Mouse (Mus musculus) kidney, adult 8-10 months (tissue): ENCODE results near the gene Csad.

Experiments used
- DNase-seq, 2 experiments: peaks; one replicate each; pipeline ENCODE4 v3.0.0; 2022

Gene Csad

GRCm38 (mm10) chr15:102204674-102205505 is at the start of gene Csad:
TSS of gene Csad (minus strand) at chr15:102204724.
- no peak for DNase-seq

GRCm38 (mm10) chr15:102250521-102250920 is 46.0 kb upstream of the Csad start:
- DNase-seq = no peak

- DNase-seq = no peak
Measured at GRCm38 (mm10) chr15:102249967-102250366, 45.4 kb upstream of the Csad start.

DNA sequence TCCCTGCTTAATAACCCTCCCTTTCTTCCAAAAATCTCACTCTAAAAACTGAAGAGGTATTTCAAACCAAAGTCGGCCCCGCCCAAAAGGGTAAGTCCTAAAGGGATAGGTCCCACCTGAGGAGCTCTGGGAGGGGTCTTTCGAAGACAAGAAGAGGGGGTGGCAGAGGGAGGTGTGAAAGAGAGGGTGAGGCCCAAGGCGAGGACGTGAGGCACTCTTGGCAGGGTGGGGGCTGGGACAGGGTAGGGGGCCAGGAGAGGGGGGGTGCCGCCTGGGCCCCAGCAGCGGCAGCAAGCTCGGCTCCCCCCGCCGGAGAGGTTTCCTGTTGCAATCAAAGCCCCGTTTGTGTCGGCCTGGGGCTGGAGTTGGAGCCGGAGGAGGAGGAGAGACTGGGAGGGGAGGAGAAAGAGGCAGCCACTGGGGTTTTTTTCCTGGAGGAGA is 44.7 kb upstream of the Csad start:
- DNase-seq = no peak

DNA sequence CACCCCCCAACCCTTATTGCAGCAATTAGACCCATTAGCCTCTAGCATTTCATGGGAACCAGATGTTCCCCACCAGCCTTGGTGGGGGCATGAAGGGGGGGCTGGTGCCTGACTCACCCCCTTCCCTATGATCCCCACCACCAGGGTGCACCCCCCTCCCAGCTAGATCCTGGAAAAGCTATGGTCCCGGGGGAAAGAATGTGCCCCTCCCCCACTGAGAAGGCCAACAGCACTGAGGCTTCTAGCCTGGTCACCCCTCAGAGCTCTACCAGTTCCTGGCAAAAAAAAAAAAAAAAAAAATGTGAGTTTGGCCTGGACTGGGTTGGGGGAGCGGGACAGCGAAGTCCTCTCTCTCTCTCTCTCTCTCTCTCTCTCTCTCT is 44.3 kb upstream of the Csad start:
- DNase-seq = no peak

DNA sequence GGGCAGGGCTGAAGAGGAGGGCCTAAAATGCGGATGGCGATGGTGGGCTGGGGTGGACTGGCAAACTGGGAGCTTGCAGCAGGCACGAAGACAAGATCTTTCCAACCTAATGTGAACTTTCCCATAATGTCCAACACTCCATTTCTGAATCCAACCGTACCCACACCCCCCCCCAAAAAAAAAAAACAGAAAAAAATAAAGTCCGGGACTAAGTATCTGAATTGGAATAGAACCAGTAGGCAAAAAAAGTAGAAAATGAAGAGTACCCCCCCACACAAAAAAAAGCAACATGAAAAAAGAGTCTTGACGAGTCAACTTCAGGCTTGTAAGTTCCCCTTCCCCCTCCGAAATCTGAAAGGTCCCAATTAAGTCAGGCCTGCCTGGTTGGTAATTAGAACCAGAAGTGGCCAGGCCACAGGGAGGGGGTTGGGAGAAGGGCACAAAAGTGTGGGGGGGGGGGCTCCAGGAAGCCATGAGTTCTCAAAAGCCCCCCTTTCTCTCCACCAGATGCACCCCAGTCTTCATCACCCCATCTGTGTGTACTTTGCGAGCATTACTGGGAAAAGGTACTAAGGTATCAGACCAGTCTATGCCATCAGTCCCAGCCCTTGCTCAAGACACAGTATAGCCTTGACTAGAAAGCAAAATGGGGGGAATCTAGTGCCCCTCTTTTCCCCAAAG is 43.7 kb upstream of the Csad start:
- no peak for DNase-seq

GRCm38 (mm10) chr15:102247252-102248130 is 43.0 kb upstream of the Csad start:
- peak; percentile 74 to 78 for DNase-seq

DNA sequence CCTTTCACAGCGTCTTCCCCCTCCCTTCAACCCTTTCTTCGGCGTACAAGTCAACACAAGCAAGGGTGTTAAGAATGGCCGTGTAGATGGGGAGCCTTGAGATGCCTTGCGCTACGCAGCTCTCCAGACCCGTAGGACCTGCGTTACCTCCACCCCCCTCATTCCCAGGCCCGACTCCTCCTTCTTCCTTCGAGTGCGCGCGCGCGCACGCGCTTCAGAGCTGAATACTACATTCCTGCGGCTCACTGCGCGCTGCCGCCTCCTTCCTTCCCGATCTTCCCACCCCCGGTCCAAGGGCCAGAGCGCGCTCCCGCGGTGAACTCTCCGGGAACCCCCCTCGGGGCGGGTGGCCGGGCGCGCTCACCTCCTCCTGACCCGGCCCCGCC is 42.3 kb upstream of the Csad start:
- DNase-seq = peak; percentile 97 to 98

DNA sequence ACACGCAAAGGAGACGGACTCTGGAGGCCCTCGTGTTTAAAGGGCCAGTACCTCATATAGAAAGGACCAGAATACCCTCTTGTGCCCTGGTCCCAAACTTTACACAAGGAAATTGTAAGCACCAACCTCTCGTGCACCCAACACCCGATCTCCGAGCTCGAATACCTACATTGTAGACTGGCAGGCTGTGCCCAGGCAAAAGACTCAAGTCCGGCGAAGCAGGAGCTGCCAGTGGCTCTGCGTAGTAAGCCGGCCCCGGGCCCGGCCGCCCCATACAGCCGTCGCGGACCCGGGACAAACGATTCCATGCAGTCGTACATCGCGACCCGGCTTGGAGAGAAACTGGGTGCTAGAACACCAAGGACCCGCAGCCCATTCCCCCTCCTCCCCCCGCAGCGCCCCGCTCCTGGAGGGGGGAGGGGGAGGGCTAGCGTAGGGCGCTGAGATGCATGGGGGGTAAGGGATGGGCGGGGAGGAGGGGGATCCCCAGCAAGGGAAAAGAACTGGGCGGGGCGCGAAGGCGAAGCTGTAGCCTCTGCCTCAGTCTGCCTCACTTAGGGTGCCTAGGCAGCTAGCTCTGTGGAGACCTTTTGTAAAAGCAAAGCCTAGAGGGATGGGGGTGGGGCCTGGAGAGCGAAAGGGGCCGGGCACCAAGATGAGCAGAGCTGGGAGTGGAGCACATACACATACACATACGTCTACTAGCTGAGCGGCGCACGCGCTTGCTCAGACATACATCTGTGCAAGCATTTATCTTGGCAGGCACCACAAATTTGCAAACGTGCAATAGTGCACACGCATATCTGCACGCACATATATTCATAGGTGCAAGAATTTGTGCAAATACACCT is 41.6 kb upstream of the Csad start:
- DNase-seq = peak; percentile 76 to 77

DNA sequence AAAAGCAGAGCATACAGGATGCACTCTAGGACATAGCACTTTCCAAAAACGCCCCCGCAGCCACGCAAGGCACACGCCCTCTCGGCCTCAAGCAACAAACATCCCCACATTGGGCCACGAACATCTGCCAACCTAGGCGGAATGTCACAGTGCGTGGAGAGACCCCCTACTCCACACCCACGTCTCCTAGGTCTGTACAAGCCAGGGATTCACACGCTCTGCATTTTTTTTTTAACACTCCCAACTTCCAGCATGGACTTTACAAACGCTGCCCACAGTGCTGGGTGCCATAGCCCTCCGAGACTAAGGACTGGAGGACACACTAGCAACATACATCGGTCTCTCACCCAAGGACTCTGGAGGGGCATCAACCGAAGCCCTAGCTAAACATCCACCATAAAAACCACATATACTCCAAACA is 40.9 kb upstream of the Csad start:
- no peak for DNase-seq

GRCm38 (mm10) chr15:102244306-102245191 is 40.0 kb upstream of the Csad start:
- DNase-seq = no peak

DNA sequence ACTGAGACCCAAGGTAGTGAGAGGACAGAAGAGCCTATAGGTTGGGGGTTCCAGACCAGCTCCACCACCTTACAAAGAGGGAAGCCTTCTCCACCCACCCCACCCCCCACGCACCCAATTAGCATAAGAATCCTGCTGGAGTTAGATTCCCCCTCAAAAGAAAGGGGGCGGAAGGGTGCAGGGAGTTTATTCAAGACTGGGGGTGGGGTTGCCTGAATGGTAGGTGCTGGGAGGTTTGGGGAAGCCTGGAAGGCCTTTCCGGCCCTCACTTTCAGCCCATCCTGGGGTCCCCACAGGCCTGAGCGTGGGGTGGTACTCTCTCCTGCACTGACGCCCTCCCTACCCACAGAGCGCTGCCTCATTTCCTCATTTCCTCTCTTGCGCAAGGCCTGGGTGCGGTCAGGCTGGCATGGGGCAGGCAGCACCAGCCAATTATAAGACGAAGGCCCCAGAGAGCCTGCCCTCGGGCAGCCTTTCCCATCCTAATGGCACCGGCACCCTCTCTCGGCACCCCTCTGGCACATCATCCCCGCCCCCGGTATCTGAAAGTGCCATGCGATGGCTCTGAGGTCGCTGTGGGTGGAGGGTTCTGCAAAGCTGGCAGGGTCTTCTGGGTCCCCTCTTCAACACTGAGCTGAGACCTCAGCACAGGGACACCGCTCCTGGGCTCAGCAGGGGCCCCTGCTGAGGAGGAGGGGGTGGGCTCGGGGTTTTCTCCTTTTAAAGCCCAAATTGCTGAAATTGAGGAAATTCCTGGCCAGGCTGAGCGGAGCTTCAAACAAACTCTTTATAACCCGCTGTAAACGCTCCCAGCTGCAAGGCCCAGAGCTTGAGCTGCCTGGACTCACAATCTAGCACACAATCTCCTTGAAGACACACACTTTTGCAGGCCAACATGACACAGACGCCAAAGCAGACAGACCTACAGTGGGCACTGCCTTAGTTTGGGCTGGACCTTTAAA is 39.0 kb upstream of the Csad start:
- no peak for DNase-seq

GRCm38 (mm10) chr15:102242404-102243228 is 38.1 kb upstream of the Csad start:
- no peak for DNase-seq

GRCm38 (mm10) chr15:102240607-102241006 is 36.1 kb upstream of the Csad start:
- DNase-seq = peak; percentile 55 to 62

- DNase-seq = no peak
Measured at GRCm38 (mm10) chr15:102239851-102240250, 35.3 kb upstream of the Csad start.

DNA sequence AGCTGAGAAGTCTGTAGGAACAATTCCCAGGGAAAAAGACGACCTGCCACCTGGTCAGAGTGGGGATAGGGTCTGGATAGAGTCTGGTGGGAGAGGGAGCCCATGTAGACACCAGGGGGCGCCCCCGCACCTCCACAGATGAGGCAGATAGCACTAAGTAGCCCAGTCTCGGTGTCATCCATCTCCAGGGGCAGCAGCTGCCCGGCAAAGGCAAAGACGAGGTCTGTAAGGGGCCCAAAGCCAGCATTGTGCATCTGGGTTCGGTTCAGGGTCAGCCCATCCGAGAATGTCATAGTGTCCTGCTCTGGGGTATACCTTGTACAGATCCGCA is 34.7 kb upstream of the Csad start:
- peak; percentile 67 to 85 for DNase-seq

GRCm38 (mm10) chr15:102238543-102239259 is 34.2 kb upstream of the Csad start:
- DNase-seq = no peak

DNA sequence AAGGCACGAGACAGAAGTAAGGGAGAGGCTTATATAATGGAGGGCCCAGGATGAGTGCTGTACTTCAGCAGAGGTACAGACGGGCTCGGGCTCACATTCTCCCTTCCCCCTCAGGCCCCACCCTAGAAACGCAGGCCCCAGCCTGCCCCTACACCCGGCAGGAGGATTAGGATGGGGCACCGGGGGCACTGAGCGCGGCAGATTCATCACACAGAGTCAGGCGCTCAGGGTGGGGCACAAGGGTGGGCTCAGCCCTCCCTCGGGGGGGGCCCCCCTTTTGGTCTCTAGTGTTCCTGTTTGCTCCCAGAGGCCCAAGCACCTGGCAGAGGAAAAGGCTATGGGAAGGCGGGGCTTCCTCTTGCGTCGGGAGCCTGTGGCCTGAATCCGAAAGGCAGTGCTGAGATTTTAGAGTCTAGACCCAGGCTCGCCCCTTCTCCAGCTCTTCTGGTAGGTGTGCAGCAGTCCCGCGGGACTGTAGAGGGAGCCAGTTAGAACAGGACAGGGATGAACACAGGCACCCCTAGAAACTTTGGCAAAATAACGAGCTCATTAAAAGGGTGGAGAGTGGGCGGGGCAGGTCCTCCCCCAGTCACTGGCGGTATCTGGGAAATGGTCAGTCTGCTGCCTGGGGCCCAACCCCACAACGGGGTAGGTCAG is 31.0 kb upstream of the Csad start:
- DNase-seq = no peak
